Mouse (Mus musculus): ENCODE data around the gene Cpm.

DNA sequence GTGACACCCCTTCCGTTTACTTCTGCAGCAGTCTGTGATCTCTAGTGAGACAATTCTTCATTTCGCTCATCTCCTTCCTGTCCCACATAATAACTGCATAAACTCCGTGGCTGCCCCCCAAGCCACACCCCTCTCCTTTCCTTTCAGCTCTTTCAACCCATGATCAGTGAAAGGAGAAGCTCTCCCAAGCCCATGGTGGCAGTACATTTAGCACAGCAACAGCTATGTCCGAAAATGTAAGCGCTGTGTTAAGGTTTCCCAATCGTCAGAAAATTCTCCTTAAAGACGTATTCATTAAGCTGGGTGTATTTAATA, 1.7 kb upstream of the Cpm start:
- no peak for TF ChIP-seq CTCF (IDR thresholded peaks at IDR 0.05; ENCODE audit: low read depth, low read length)
- TF ChIP-seq POLR2A (IDR thresholded peaks at IDR 0.05; ENCODE audit: extremely low read depth, insufficient read depth, low read length): no peak

Data from liver, adult 2 months (tissue).